Mouse (Mus musculus) megakaryocyte, adult 5-6 weeks (primary cell): ENCODE results near the gene Pclo. TPM values are rescaled to one million over a fixed set of nuclear protein-coding genes. Genes with fewer than 3 reads are reported as not detected.
A peak's percentile ranks its signal among the peaks of the same experiment; 100 is the strongest.
"Not testable (repeated sequence)": the region's sequence is repeated elsewhere in the genome, so short reads cannot be mapped to it uniquely, and the experiment has no call there.

ENCODE experiments used
- ATAC-seq: 2 replicates; pipeline ENCODE4 v1.8.0; 2016; ENCODE audit warnings: mild to moderate bottlenecking, inconsistent platforms; ENCODE audit not compliant: poor library complexity, severe bottlenecking
- total RNA-seq, 2 experiments: library from RNA; stranded (forward) in 1 of 2; stranded (reverse) in 1 of 2; fragments of 153-499, 151-499 nt in 1 of 2; fragments of 221-1000, 200-1000 nt in 1 of 2; gene quantifications; 2 replicates each; pipeline versions ENCODE4 v1.2.3 to v1.2.4; 2015 to 2017

The Pclo gene
- total RNA-seq, 2 experiments from 2014 or later = not detected

GRCm38 (mm10) chr5:14662603-14663002 is 147.9 kb downstream of the Pclo start:
- no peak for ATAC-seq

DNA sequence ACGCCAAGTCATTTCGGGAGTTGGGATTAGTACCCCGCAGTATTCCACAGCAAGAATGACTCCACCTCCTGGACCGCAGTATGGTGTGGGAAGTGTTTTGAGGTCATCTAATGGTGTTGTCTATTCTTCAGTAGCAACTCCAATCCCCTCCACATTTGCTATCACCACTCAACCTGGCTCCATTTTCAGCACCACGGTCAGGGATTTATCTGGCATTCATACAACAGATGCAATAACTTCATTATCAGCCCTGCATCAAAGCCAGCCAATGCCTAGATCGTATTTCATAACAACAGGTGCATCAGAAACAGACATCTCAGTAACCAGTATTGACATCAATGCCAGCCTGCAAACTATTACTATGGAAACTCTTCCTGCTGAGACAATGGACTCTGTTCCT is 165.7 kb downstream of the Pclo start:
- ATAC-seq = no peak

DNA sequence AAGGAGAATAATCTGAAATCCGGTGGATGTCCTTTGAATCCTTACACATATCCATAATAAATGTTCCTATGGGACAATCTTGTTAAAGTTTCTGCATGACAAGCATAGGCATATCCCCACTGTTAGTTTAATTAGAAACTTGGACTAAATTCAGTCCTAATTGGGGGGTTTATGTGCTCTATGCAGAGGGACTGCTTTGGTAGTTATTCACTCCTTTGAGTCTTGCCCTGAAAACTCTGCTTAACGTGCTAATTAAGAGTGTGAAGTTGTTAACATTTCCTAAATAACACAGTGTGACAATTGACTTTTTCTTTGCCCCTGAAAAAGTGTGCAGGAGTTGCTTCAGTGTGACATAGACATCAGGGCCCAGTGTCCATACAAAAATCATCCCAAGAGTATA is 177.3 kb downstream of the Pclo start:
- ATAC-seq = no peak

DNA sequence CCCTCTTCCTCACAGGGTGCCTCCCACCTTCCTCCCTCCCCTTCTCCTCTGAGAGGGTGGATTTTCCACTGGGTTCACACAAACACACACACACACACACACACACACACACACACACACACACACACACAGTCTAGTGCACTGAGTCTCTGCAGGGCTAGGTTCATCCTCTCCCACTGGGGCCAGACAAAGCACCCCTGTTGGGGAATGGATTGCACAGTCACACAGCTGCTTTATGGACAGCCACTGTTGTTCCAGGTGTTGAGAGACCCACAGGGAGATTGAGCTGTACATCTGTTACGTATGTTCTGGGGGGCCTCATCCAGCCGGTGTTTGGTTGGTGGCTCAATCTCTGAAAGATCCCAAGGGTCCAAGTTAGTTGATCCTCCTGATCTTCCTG is 182.0 kb downstream of the Pclo start:
- no peak for ATAC-seq

- no peak for ATAC-seq
Measured at GRCm38 (mm10) chr5:14700900-14701299, 186.2 kb downstream of the Pclo start.

DNA sequence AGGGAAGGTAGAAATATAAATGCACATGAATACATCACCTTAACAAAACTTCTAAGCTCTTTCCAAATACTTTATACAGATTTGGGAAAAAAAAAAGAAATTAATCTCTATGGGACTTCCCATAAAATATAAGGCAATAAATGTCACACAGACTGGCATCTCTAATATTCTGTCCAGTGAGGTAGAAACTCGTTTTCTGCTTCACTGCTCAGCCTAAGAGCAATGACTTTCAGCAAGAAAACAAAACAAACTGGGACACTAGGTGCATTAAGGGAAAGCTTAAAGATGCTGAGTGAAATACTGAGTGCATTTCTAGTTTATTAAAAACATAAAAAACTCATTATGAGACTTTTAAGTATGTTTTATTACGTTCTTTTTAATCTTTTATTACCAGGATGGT is 190.7 kb downstream of the Pclo start:
- no peak for ATAC-seq

DNA sequence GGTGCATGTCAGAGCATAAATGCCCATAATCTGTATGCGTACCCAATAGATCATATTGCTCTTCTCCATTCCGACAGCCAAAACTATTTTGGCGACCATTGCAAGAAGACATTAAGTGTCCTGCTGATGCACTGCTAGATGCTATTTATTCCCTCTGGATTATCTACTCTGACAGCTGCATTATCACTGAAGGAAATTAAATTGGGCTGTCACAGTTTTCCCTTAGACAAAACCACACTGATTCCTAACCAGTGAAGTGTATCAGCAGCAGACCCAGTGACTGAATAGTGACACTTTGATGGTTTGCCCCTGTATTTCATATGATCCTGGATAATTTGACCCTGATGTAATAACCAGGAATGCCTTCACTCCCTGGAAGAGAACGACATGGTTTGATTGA is 192.6 kb downstream of the Pclo start:
- ATAC-seq = no peak

DNA sequence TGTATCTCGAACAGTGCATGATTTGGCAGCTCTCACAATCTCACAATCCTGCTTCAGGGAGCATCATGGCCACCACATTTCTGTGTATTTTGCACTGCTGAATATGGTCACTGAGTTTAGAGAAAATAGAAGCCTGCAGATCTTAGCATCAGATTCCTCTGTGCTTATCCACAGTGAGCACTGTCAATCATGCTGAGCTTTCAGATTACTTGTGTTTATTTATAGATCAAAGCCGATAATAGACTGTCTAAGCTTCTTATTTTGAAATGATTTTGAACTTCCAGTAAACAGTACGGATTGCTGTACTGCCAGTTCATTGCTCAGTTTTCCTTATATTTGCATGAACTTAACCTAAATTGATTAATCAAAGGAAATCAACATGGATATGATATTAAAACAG is 208.9 kb downstream of the Pclo start:
- ATAC-seq = no peak

- ATAC-seq = no peak
Measured at GRCm38 (mm10) chr5:14728676-14729253, 214.0 kb downstream of the Pclo start.

DNA sequence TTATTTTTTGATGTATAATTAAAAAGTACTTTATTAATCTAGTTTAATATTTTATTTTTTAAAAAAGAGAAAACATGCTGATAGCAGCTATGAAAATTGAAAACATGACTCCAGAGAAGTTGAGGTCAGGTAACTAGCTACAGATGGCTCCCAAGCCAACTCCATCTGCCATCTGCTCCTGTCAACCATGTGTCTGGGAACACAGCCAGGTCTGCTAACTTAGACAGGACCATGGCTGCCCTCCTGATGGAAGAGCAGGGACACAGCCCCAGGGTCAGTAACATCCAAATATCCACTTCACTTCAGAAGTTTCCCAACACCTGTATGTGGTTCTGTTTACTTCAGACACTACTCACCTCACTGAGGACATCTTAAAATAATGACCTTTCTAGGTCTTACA is 236.2 kb downstream of the Pclo start:
- ATAC-seq = no peak

DNA sequence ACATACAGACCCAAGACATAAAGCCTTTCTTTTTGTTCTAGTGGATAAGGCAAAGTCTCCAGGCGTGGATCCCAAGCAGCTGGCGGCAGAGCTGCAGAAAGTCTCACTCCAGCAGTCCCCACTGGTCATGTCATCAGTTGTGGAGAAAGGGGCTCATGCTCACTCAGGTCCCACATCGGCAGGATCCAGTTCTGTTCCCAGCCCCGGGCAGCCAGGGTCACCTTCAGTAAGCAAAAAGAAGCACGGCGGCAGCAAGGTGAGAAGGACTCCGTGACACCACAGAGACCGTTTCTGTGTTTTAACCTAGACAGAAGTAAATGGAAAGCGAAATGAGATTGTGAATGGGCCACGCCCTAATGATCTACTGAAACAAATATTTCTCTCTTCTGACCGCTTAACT is 252.0 kb downstream of the Pclo start:
- no peak for ATAC-seq

DNA sequence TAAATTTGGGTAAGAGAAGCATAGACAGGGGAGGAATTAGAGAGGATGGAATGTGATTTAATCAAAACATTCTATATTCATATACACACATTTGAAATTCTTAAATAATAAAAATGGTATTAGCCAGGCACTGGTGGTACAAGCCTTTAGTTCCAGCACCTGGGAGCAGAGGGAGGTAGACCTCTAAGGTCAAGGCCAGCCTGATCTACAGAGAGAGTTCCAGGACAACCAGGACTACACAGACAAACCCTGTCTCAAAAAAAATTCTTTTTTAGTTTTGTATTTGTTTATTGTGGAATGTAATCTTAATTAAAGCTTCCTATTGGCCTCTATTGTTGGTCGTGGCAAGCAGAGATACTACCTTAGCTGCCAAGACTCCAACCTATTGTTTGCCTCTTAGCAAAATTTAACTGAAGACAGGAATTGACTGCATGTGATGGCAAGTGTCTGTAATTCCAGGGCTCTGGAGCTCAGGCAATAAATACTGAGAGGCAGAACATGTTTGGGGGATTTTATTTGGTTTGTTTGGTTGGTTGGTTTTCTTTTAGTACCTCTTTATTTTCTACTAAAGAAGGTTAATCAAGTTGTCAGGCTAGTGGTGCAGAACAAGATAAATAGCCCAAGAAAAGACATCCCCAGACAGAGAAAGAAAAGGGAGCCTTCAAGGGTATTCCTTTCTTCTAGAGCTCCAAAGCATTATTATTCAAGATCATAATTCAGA is 267.8 kb downstream of the Pclo start:
- ATAC-seq = no peak

GRCm38 (mm10) chr5:14793891-14794290 is 279.2 kb downstream of the Pclo start:
- ATAC-seq = no peak

- peak; percentile 45 for ATAC-seq
Measured at GRCm38 (mm10) chr5:14807136-14807535, 292.4 kb downstream of the Pclo start.

DNA sequence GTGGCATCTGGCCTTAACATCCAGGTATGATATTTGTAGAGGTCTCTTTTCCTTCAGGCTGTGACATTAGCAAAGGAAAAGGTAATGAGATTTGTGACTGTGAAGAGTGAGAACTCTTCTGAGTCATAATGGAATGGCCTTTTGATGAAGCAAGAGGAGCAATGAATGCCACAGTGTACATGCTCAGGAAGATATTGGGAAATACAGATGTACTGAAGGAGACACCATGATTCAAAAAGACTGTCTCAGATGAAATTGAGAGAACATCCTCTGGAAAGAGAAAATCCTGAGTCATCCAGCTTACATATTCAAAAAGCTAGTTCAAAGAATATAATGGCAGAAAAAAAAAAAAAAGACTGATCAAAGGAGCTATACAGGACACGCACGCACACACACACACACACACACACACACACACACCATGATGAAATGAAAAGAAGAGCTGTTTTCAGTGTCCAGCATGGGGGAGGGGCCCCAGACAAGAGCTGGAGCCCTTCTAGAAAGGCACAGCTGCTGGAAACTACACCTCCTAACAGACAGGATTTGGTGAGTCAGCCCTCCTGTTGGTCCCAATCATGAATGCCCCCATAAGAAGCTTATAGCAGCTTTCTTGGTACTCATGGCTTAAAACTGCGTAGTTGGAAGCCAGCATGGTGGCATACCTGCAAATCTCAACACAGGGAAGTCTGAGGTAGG is 318.6 kb downstream of the Pclo start:
- ATAC-seq = no peak

- ATAC-seq = no peak
Measured at GRCm38 (mm10) chr5:14834155-14834991, 319.7 kb downstream of the Pclo start.

- no peak for ATAC-seq
Measured at GRCm38 (mm10) chr5:14853650-14854049, 338.9 kb downstream of the Pclo start.

- ATAC-seq = not testable (repeated sequence)
Measured at GRCm38 (mm10) chr5:14885291-14885690, 370.6 kb downstream of the Pclo start.

- ATAC-seq = no peak
Measured at GRCm38 (mm10) chr5:14892242-14892641, 377.5 kb downstream of the Pclo start.

GRCm38 (mm10) chr5:14903539-14903938 is 388.8 kb downstream of the Pclo start:
- not testable (repeated sequence) for ATAC-seq
